14 mouse cellular contexts compared by ENCODE assay signal in the genomic region with DNA sequence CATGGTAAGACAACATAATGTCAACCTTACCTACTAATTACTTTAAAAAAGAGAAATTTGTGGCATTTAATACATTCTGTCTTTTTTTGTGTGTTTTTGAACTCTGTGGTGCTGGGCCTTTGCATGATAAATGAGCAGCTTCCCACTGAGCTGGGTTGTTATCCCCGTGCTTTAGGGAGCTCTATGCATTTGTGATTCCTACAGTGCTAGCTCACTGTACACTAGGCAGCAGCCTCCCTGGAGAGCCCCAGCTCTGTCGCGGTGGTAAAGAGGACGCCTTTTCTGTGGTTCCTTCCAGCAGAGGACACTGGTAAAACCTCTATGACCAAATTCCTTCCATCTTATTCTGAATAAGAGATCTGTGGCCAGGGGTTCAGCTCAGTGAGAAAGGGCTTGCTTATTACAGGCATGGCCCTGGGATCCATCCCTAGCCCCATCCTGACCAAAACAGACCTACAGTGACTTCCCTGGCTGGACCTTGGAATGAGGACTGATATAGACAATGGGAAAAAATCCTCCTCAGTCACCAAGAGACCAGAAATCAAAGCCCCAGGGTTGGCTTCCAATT. TPM values are rescaled to one million over a fixed set of nuclear protein-coding genes. Genes with fewer than 3 reads are reported as not detected.
DNase-seq lines count a peak whose midpoint lies in the region; ATAC-seq and TF ChIP-seq lines count a peak whose summit lies in the region.
"Had no signal": no experiment of that assay in that cellular context is flagged by ENCODE, and none has a peak within 500 bp of the region (broad histone marks: within the 10 kb centered on the region; RNA-seq: fewer than 3 reads in every experiment).

No protein-coding gene starts in this region.

- H3K4me3 ChIP-seq in kidney, embryonic 15.5 days (replicated peaks) = no peak overlapping the region
- H3K4me3 ChIP-seq in hindbrain, embryonic 13.5 days = no peak overlapping the region
- no peak overlapping the region for H3K4me3 ChIP-seq in midbrain, embryonic 15.5 days
- H3K4me3 ChIP-seq: gastrocnemius, adult 2 months had no signal

- no peak for DNase-seq in kidney, adult 9 months
- peak; percentile 50 for DNase-seq in brain, embryonic 14.5 days (ENCODE audit: low read depth)
- no peak for DNase-seq in left cerebral cortex, adult 11 months (ENCODE audit: low spot score)
- DNase-seq in urinary bladder, postnatal 14 days (ENCODE audit: low spot score) = no peak
- DNase-seq in gastrocnemius, postnatal 14 days = no peak
- DNase-seq: gastrocnemius, adult 2 months; heart, postnatal 10 days; right cerebral cortex, postnatal 25 days; thymus, adult 18-20 months had no signal

- 0 out of 2 replicates have a peak overlapping the region, but pooled peaks have one; percentile 3 for H3K27ac ChIP-seq in kidney, embryonic 15.5 days
- peak overlapping the region; percentile 53 for H3K27ac ChIP-seq in hindbrain, embryonic 13.5 days
- H3K27ac ChIP-seq in midbrain, embryonic 15.5 days = peak overlapping the region; percentile 29; the same call in 1 of the 2 replicates
- H3K27ac ChIP-seq: gastrocnemius, adult 2 months had no signal

- no peaks in the 10 kb centered on the region for H3K9me3 ChIP-seq in kidney, embryonic 15.5 days (replicated peaks)
- 0 out of 2 replicates have a peak, but pooled peaks cover under 1% of the 10 kb centered on the region for H3K9me3 ChIP-seq in hindbrain, embryonic 13.5 days
- no peaks in the 10 kb centered on the region for H3K9me3 ChIP-seq in midbrain, embryonic 15.5 days

- H3K4me1 ChIP-seq in kidney, embryonic 15.5 days = peaks cover 16% of the 10 kb centered on the region
- peaks cover 26% of the 10 kb centered on the region for H3K4me1 ChIP-seq in hindbrain, embryonic 13.5 days (replicated peaks)
- peaks cover 13% of the 10 kb centered on the region for H3K4me1 ChIP-seq in midbrain, embryonic 15.5 days

- WGBS in kidney, embryonic 15.5 days = 28% methylated on average over 4 of the region's 4 CpGs
- WGBS in hindbrain, embryonic 13.5 days = 7% methylated on average over 4 of the region's 4 CpGs
- WGBS in midbrain, embryonic 15.5 days = 8% methylated on average over 4 of the region's 4 CpGs

- no peak overlapping the region for H3K9ac ChIP-seq in kidney, embryonic 15.5 days
- peak overlapping the region; percentile 43; the same call in 1 of the 2 replicates for H3K9ac ChIP-seq in hindbrain, embryonic 13.5 days
- no peak overlapping the region for H3K9ac ChIP-seq in midbrain, embryonic 15.5 days

- ATAC-seq in kidney, embryonic 15.5 days (replicated peaks; ENCODE audit: low FRiP score) = no peak
- peak; percentile 62; the same call in 1 of the 2 replicates for ATAC-seq in hindbrain, embryonic 13.5 days (ENCODE audit: low FRiP score)
- ATAC-seq in midbrain, embryonic 15.5 days (replicated peaks) = peak; percentile 58
- ATAC-seq: activated CD4-positive, CD25-positive, alpha-beta regulatory T cell, adult 4 months had no signal

- intact Hi-C loops in gastrocnemius, postnatal 14 days (cut with DNase I; ENCODE audit: low total_unique reads) = no loop called here

- no peaks in the 10 kb centered on the region for H3K27me3 ChIP-seq in kidney, embryonic 15.5 days
- no peaks in the 10 kb centered on the region for H3K27me3 ChIP-seq in hindbrain, embryonic 13.5 days
- H3K27me3 ChIP-seq in midbrain, embryonic 15.5 days (replicated peaks) = no peaks in the 10 kb centered on the region

- no peak for TF ChIP-seq CTCF in brain, embryonic 14.5 days (IDR thresholded peaks at IDR 0.05; ENCODE audit: borderline replicate concordance, extremely low read depth, insufficient read depth, insufficient read length)

- TF ChIP-seq POLR2A in brain, embryonic 14.5 days (IDR thresholded peaks at IDR 0.05; ENCODE audit: borderline replicate concordance, extremely low read depth, insufficient read depth, insufficient read length, poor library complexity, severe bottlenecking) = no peak

- H3K36me3 ChIP-seq in kidney, embryonic 15.5 days = no peaks in the 10 kb centered on the region
- no peaks in the 10 kb centered on the region for H3K36me3 ChIP-seq in hindbrain, embryonic 13.5 days
- no peaks in the 10 kb centered on the region for H3K36me3 ChIP-seq in midbrain, embryonic 15.5 days (replicated peaks)

- H3K4me2 ChIP-seq in kidney, embryonic 15.5 days = no peak overlapping the region
- peak overlapping the region; percentile 13; the same call in 1 of the 2 replicates for H3K4me2 ChIP-seq in hindbrain, embryonic 13.5 days
- H3K4me2 ChIP-seq in midbrain, embryonic 15.5 days = no peak overlapping the region

RNA-seq across cellular contexts. Expression of gene Igfbp2, which starts 18.7 kb away (rescaled TPM):
- polyA plus RNA-seq in kidney, embryonic 15.5 days (2015; fragmentation: Nextera tagmentation; extraction: Ambion mirVana) = 138 and 150 TPM in 2 replicates
- 328 and 384 TPM in 2 replicates for polyA plus RNA-seq in brain, embryonic 14.5 days (2012; rRNA removed)
- polyA plus RNA-seq in hindbrain, embryonic 13.5 days (2015; fragmentation: Nextera tagmentation; extraction: Ambion mirVana) = 392 and 465 TPM in 2 replicates
- polyA plus RNA-seq in midbrain, embryonic 15.5 days (2015; fragmentation: Nextera tagmentation; extraction: Ambion mirVana) = 329 and 430 TPM in 2 replicates
- total RNA-seq in gastrocnemius, postnatal 14 days (2021) = 1 to 10 TPM; 2.5 to 3.1 TPM
- total RNA-seq: gastrocnemius, adult 2 months; monocyte, adult 5-6 weeks had no signal
- polyA plus RNA-seq: activated CD4-positive, CD25-positive, alpha-beta regulatory T cell, adult 4 months had no signal

Comparison
In these comparisons a context has a peak if more than half of its experiments do, and no peak if none do; other contexts are left out.
1. H3K27ac ChIP-seq: peak in every context shown above with its lines; median percentile 53 in hindbrain, embryonic 13.5 days; 29 in midbrain, embryonic 15.5 days; 3 in kidney, embryonic 15.5 days.